Mouse (Mus musculus): ENCODE data around the gene Rgma.

- TF ChIP-seq CTCF (IDR thresholded peaks at IDR 0.05) (no peak), EP300 (IDR thresholded peaks at IDR 0.05; ENCODE audit: insufficient read depth, low read depth, low read length) (no peak), POLR2A (IDR thresholded peaks at IDR 0.05; ENCODE audit: insufficient read depth, low read depth, low read length) (no peak)
Measured at GRCm38 (mm10) chr7:73463546-73463945, 88.2 kb downstream of the Rgma start.
